Mouse (Mus musculus): ENCODE measurements around the gene Rmdn2. TPM values are rescaled to one million over a fixed set of nuclear protein-coding genes. Genes with fewer than 3 reads are reported as not detected.

Gene Rmdn2
- polyA plus RNA-seq, 1 experiment from 2014 or later, result 7.6 TPM

DNA sequence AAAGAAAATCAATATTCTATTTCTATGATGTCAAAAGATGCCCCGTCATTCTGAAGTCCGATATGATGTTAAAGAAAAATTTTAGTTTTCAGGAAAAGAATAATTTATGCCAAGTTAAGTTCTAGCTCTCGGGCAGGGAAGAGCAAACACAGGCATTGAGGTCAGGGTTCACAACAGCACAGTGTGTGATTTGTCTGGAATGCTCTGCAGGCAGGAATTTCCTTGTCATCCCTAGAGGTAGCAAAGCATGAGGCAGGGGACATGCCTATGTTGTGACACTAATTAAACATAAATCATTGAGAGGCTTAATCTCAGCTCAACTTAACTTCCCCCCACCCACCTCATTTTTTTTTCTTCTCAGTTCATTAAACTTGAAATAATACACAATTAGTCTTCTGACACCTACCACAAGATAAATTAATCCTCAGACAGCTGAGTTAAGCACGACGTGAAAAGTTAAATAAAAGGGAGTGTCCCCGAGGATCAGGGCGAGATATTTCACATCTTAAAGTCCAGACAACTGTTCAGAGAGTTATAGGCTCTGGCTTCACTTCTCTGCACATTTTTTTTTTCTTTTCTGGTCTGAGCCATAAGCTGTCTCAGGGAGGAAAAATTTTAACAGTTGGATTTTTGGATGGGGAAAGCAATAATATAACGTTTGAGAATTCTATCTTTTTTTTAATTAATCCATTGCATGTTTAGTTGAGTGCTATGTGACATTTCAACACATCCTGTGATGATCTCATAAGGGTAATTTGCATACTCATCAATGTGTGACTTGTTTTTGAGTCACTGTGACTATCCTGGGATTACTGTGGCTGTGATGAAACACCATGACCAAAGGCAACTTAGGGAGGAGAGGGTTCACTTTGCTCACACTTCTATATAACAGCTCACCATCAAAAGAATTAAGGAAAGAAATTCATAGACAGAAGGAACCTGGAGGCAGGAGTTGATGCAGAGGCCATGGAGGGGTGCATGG lies 12.8 kb upstream of the Rmdn2 start:
- H3K4me1 ChIP-seq (replicated peaks), result peaks cover 9% of the 10 kb centered on the region; the same call in 1 of the 2 replicates
- no peaks in the 10 kb centered on the region for H3K27me3 ChIP-seq
- H3K9me3 ChIP-seq, result no peaks in the 10 kb centered on the region
- ATAC-seq (ENCODE audit: low read depth), result no peak
- WGBS, result 38% methylated on average over 8 of the region's 8 CpGs
- H3K4me3 ChIP-seq, result no peak overlapping the region
- H3K27ac ChIP-seq (replicated peaks), result no peak overlapping the region
- no peak overlapping the region for H3K9ac ChIP-seq
- no peak overlapping the region for H3K4me2 ChIP-seq
- H3K36me3 ChIP-seq, result no peaks in the 10 kb centered on the region

DNA sequence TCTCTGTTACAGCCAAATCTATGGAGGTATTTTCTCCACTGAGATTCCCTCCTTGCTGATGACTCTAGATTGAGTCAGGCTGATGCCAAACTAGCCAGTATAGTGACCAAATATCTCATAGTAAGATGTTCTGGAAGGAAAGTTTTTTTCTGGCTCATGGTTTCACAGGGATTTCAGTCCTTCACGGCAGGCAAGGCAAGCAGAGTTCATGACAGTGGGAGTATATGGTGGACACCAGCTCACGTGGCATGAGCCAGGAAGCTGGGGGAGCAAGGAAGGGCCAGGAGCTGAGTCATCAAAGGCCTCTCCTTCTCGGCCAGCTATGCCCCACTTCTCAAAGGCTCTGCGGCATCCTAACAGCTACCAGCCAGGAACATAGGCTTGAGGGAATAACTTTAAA lies 11.6 kb upstream of the Rmdn2 start:
- Histone ChIP-seq H3K4me3 (no peak overlapping the region), H3K9ac (no peak overlapping the region), H3K9me3 (no peaks in the 10 kb centered on the region), H3K27me3 (no peaks in the 10 kb centered on the region), H3K4me1 (replicated peaks) (peaks cover 9% of the 10 kb centered on the region; the same call in 1 of the 2 replicates), H3K27ac (replicated peaks) (no peak overlapping the region), H3K4me2 (no peak overlapping the region), H3K36me3 (no peaks in the 10 kb centered on the region)
- no peak for ATAC-seq (ENCODE audit: low read depth)
- 69% methylated on average over 4 of the region's 4 CpGs for WGBS

DNA sequence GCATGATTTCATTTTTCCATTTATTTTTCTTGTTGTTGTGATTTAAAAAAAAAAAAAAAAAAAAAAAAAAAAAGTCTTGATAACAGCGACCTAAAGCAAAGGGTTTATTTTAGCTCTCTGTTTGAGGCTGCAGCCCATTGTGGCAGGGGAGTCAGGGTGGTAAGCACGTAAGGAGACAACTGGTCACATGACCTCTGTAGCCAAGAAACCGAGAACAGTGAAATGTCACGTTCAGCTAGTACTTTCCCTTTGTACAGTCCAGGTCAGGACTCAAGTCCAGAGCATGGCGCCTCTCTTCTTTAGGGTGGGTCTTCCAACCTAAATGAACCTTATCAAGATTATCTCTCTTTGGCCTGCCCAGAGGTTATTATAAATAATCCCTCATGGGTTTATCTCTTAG lies 9.3 kb upstream of the Rmdn2 start:
- Histone ChIP-seq H3K27me3 (no peaks in the 10 kb centered on the region), H3K27ac (replicated peaks) (no peak overlapping the region), H3K9ac (no peak overlapping the region), H3K36me3 (no peaks in the 10 kb centered on the region), H3K4me2 (no peak overlapping the region), H3K9me3 (no peaks in the 10 kb centered on the region), H3K4me3 (no peak overlapping the region), H3K4me1 (replicated peaks) (peaks cover 9% of the 10 kb centered on the region; the same call in 1 of the 2 replicates)
- WGBS, result 56% methylated on average over 5 of the region's 5 CpGs
- ATAC-seq (ENCODE audit: low read depth), result no peak

DNA sequence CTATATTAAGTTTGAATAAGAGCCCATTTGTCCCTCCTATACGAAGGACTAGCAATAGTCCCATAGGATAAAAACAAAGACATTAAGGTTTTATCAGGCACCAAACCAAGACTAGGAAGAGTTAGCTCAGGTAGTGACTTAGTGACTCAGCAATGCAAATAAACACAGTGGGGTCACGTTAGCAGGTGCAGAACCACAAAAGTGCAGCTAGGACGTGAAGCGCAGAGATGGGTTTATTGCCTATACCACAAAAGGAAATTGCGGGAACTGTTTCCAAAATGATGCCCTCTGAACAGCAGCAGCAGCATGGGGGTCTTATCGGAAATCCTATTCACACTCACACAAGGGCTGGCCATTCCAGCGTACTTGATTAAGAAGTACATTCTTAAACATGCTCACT lies 8.2 kb upstream of the Rmdn2 start:
- Histone ChIP-seq H3K9ac (no peak overlapping the region), H3K4me3 (no peak overlapping the region), H3K27me3 (no peaks in the 10 kb centered on the region), H3K4me1 (replicated peaks) (peaks cover 9% of the 10 kb centered on the region; the same call in 1 of the 2 replicates), H3K9me3 (no peaks in the 10 kb centered on the region), H3K36me3 (no peaks in the 10 kb centered on the region), H3K27ac (replicated peaks) (no peak overlapping the region), H3K4me2 (no peak overlapping the region)
- WGBS, result 55% methylated on average over 7 of the region's 7 CpGs
- ATAC-seq (ENCODE audit: low read depth), result no peak

DNA sequence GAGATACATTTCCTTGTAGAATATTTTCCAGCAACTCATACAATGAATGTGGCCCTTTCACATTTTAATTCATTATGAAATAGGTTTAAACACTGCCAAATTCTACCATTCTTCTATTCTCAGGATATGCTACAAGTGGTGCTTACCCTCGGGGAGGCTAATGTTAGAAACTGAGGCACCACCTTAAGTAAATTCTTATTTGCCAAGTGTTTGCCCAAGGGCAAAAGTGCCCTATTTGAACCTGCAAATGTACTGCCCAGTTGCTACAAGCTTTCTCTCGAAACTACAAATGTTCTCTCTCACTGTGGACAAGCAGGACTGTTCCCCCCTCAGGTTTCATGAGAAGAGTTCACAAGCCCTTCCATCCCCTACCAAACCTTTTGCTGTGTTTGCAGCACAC lies 5.9 kb upstream of the Rmdn2 start:
- no peaks in the 10 kb centered on the region; the same call in 1 of the 2 replicates for H3K4me1 ChIP-seq (replicated peaks)
- H3K36me3 ChIP-seq, result no peaks in the 10 kb centered on the region
- no peak overlapping the region for H3K9ac ChIP-seq
- H3K4me2 ChIP-seq, result no peak overlapping the region
- H3K9me3 ChIP-seq, result no peaks in the 10 kb centered on the region
- H3K27me3 ChIP-seq, result no peaks in the 10 kb centered on the region
- ATAC-seq (ENCODE audit: low read depth), result no peak
- no peak overlapping the region for H3K27ac ChIP-seq (replicated peaks)
- H3K4me3 ChIP-seq, result no peak overlapping the region
- WGBS, result 83% methylated on average over 2 of the region's 2 CpGs

DNA sequence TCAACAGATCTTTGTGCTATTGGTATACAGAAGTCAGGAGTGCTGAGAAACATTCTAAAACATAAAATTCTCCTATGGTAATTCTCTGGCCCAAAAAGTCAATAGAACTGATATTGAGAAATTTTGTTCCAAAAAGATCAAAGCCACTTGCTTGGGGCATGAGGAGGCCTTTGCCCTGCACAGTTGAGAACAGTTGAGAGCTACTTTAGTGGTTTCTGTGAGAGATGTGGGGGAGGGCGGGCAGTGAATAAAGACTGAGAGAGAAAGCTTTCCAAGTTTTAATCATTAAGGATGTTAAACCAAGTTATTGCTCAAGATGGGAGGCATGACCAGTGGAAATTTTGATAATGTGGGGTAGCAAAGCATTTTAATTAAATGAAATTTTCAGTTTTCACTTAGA lies 2.0 kb upstream of the Rmdn2 start:
- no peak overlapping the region for H3K4me2 ChIP-seq
- H3K4me1 ChIP-seq (replicated peaks), result peaks cover 5% of the 10 kb centered on the region; the same call in 1 of the 2 replicates
- no peak overlapping the region for H3K9ac ChIP-seq
- H3K4me3 ChIP-seq, result no peak overlapping the region
- ATAC-seq (ENCODE audit: low read depth), result no peak
- no peaks in the 10 kb centered on the region for H3K36me3 ChIP-seq
- no peaks in the 10 kb centered on the region for H3K27me3 ChIP-seq
- no peaks in the 10 kb centered on the region for H3K9me3 ChIP-seq
- 76% methylated on average over 1 of the region's 1 CpGs for WGBS
- H3K27ac ChIP-seq (replicated peaks), result no peak overlapping the region

DNA sequence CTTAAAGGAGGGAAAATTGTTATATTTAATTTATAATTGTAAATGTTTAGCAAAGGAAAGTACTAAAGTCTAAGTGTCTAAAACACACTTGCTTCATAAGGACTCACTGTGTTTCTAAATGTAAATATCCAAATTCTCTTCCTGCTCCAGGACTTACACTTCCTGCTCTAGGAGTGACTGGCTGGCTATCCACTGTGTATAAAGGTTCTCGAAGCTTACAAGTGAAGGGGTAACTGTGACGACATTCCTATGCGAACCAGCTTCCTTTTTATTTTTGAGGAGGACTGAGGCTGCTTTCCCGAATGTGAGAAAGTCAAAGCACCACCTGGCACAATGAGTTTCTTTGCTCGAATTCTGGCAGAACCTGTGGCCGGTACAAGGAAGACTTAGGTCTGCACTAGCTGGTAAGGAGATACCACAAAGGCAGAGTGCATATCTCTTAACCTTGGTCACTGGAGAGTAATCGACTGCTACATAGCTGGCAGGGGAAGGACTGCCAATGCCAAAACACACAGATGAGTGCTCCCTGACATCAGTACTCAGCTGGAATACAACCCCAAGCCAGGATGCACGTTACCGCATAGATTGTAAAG lies 1.4 kb upstream of the Rmdn2 start:
- no peak overlapping the region for H3K9ac ChIP-seq
- WGBS, result 78% methylated on average over 9 of the region's 9 CpGs
- no peak overlapping the region for H3K4me3 ChIP-seq
- H3K9me3 ChIP-seq, result no peaks in the 10 kb centered on the region
- no peaks in the 10 kb centered on the region for H3K27me3 ChIP-seq
- H3K36me3 ChIP-seq, result no peaks in the 10 kb centered on the region
- H3K27ac ChIP-seq (replicated peaks), result no peak overlapping the region
- no peak for ATAC-seq (ENCODE audit: low read depth)
- H3K4me1 ChIP-seq (replicated peaks), result peaks cover 7% of the 10 kb centered on the region; the same call in 1 of the 2 replicates
- H3K4me2 ChIP-seq, result no peak overlapping the region

DNA sequence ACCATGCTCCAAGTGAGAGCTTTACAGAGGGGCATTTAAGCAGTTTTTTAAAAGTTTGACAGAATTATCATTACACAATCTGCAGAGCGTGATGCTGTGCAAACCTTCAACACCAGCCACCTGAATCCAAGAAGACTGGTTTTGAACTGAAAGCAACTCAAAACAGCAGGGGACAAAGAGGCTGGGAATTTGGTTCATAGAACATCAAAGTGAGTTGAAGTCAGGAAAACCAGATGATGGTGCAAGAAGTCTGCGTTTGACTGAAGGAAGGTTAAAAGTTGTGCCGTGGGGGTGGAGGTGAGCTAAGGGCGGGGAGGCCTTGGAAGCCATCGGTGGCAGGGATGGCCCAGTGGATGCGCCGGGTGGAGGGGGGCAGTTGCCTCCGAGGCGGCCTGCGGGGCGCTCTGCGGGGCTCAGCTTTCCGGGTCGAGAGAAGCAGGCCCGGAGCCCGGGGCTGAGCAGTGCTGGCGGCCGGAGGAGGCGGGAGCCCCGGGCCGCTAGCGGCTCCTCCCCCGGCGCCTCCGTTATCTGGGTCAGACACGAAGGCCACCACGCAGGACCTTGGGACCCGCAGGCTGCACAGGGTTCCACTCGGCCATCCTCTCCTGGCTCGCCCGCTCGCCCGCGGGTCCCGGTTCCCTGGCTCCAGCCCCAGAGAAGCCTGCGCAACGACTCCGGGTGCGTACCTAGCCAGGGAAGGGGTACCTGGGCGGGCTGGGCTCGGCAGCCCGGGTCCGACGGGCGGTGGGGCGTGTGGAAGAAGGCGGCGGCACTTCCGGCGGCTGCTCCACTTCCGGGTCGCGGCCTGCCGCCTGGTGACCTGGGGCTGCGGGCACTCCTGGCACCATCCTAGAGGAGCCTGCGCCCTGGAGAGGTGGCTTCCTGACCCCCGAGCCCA lies 3.3 kb downstream of the Rmdn2 start:
- H3K4me2 ChIP-seq, result peak overlapping the region; percentile 77
- ATAC-seq (ENCODE audit: low read depth), result peak; percentile 96
- no peaks in the 10 kb centered on the region for H3K36me3 ChIP-seq
- no peaks in the 10 kb centered on the region for H3K9me3 ChIP-seq
- 2% methylated on average over 57 of the region's 57 CpGs for WGBS
- peaks cover 7% of the 10 kb centered on the region; the same call in 1 of the 2 replicates for H3K4me1 ChIP-seq (replicated peaks)
- peak overlapping the region; percentile 91 for H3K27ac ChIP-seq (replicated peaks)
- H3K4me3 ChIP-seq, result peak overlapping the region; percentile 82
- H3K9ac ChIP-seq, result peak overlapping the region; percentile 94
- H3K27me3 ChIP-seq, result no peaks in the 10 kb centered on the region

DNA sequence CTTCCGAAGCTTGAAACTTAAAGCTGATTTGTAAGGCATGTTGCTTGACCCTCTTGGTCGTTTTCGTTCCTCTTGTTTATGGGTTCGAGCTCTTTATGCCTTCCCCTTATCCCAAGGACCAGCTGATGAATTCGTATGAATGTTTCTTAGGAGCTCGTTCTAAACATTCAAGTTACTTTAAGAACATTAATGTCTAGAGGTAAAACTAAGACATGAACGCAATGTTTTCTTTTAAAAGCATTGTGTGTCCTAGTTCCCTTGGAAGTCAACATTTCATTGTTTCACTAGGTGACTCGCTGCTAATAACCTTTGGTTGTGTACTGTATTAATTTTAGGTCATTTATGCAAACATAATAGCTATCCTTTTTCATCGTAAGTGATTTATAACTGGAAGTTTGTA lies 4.2 kb downstream of the Rmdn2 start:
- Histone ChIP-seq H3K9me3 (no peaks in the 10 kb centered on the region), H3K27ac (replicated peaks) (no peak overlapping the region), H3K4me2 (peak overlapping the region; percentile 77), H3K36me3 (no peaks in the 10 kb centered on the region), H3K4me3 (peak overlapping the region; percentile 82; the same call in 1 of the 2 replicates), H3K27me3 (no peaks in the 10 kb centered on the region), H3K9ac (no peak overlapping the region), H3K4me1 (replicated peaks) (peaks cover 7% of the 10 kb centered on the region; the same call in 1 of the 2 replicates)
- WGBS, result 87% methylated on average over 9 of the region's 9 CpGs
- no peak for ATAC-seq (ENCODE audit: low read depth)

DNA sequence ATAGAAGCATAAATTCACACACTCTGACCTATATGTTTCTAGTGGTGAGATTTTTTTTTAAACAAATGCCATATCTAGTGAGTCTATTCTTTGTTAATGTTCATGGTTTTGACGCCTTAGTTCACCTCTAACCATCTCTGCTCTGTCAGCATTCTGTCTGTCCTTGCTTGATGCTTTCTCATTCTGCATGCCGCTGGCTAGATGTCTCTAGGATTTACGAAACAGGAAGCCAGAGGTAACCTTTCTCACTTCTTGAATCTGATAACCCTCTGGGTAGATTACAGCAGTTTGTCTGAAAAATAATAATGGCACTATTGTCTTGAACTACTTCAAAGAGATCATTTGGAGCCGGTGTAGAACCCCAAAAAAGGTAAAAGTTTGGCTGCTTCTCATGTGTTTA lies 5.0 kb downstream of the Rmdn2 start:
- Histone ChIP-seq H3K9ac (no peak overlapping the region), H3K27me3 (no peaks in the 10 kb centered on the region), H3K36me3 (no peaks in the 10 kb centered on the region), H3K4me3 (no peak overlapping the region), H3K9me3 (no peaks in the 10 kb centered on the region), H3K4me1 (replicated peaks) (peaks cover 7% of the 10 kb centered on the region; the same call in 1 of the 2 replicates), H3K4me2 (no peak overlapping the region), H3K27ac (replicated peaks) (no peak overlapping the region)
- ATAC-seq (ENCODE audit: low read depth), result no peak
- 86% methylated on average over 4 of the region's 4 CpGs for WGBS

DNA sequence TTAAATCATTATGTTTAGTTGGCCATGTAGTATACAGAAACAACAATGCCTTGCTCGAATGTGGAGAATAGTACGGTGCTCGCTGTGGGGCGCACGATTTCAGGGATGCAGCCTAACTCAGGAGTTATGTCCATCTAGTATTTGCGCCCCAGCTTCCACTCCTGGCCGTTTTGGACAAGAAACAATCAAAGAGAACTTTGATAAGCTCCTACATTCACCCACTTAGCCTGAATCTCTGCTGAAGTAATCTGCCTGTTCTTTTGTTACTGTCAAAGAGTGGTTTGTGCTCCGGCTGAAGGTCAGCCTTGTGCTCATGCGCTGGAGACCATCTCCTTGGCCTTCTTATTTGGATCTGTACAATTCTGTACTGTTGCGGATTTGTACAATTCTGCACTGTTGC lies 6.8 kb downstream of the Rmdn2 start:
- Histone ChIP-seq H3K27me3 (no peaks in the 10 kb centered on the region), H3K4me3 (no peak overlapping the region), H3K4me2 (no peak overlapping the region), H3K9me3 (no peaks in the 10 kb centered on the region), H3K36me3 (no peaks in the 10 kb centered on the region), H3K9ac (no peak overlapping the region), H3K27ac (replicated peaks) (no peak overlapping the region), H3K4me1 (replicated peaks) (peaks cover 7% of the 10 kb centered on the region; the same call in 1 of the 2 replicates)
- ATAC-seq (ENCODE audit: low read depth), result no peak
- WGBS, result 83% methylated on average over 10 of the region's 10 CpGs
